In genomic region chr1:184041778-184042573, GRCm38 (mm10) we compare ENCODE assay signal across 8 mouse cellular contexts. TPM values are rescaled to one million over a fixed set of nuclear protein-coding genes. Genes with fewer than 3 reads are reported as not detected.
DNase-seq lines count a peak whose midpoint lies in the region; ATAC-seq and TF ChIP-seq lines count a peak whose summit lies in the region.

No protein-coding gene starts in this region.

- H3K27ac ChIP-seq in neural tube, embryonic 13.5 days (replicated peaks), result no peak overlapping the region
- peak overlapping the region; percentile 50 for H3K27ac ChIP-seq in embryonic fibroblast, embryonic 13.5 days (ENCODE audit: insufficient read depth, low read length)
- H3K27ac ChIP-seq in intestine, embryonic 15.5 days, result peak overlapping the region; percentile 8
- H3K27ac ChIP-seq in stomach, embryonic 16.5 days (ENCODE audit: low read length), result peak overlapping the region; percentile 58

- H3K4me3 ChIP-seq in neural tube, embryonic 13.5 days, result no peak overlapping the region
- no peak overlapping the region for H3K4me3 ChIP-seq in embryonic fibroblast, embryonic 13.5 days (ENCODE audit: insufficient read depth, low read length)
- no peak overlapping the region for H3K4me3 ChIP-seq in intestine, embryonic 15.5 days (replicated peaks)
- H3K4me3 ChIP-seq in stomach, embryonic 16.5 days (replicated peaks; ENCODE audit: low read length), result no peak overlapping the region

- TF ChIP-seq POLR2A in embryonic fibroblast, embryonic 13.5 days (IDR thresholded peaks at IDR 0.05; ENCODE audit: low read depth, low read length), result 0 out of 2 replicates have a peak, but pooled peaks have one; percentile 2

- no peak overlapping the region for H3K4me2 ChIP-seq in neural tube, embryonic 13.5 days
- 0 out of 2 replicates have a peak overlapping the region, but pooled peaks have one; percentile 2 for H3K4me2 ChIP-seq in intestine, embryonic 15.5 days (replicated peaks)
- no peak overlapping the region for H3K4me2 ChIP-seq in stomach, embryonic 16.5 days (ENCODE audit: low read depth, low read length)

- no peaks in the 10 kb centered on the region for H3K36me3 ChIP-seq in neural tube, embryonic 13.5 days
- no peaks in the 10 kb centered on the region for H3K36me3 ChIP-seq in intestine, embryonic 15.5 days
- H3K36me3 ChIP-seq in stomach, embryonic 16.5 days (ENCODE audit: control insufficient read depth, insufficient read depth, low read length), result no peaks in the 10 kb centered on the region

- DNase-seq in neural tube, embryonic 10.5 days (ENCODE audit: extremely low spot score, low spot score), result no peak
- no peak for DNase-seq in cerebellum, adult 11 months
- no peak for DNase-seq in frontal cortex, postnatal 14 days (ENCODE audit: low spot score in 2 of 2)

- 71% methylated on average over 9 of the region's 9 CpGs for WGBS in neural tube, embryonic 13.5 days
- WGBS in intestine, embryonic 15.5 days, result 63% methylated on average over 9 of the region's 9 CpGs
- 60% methylated on average over 9 of the region's 9 CpGs for WGBS in stomach, embryonic 16.5 days

- ATAC-seq in neural tube, embryonic 13.5 days (ENCODE audit: low read depth), result no peak
- peak; percentile 76 for ATAC-seq in intestine, embryonic 15.5 days
- ATAC-seq in stomach, embryonic 16.5 days (ENCODE audit: insufficient read depth, low FRiP score), result peak; percentile 85
- ATAC-seq in activated CD4-positive, CD25-positive, alpha-beta regulatory T cell, adult 4 months, result no peak

- H3K27me3 ChIP-seq in neural tube, embryonic 13.5 days, result no peaks in the 10 kb centered on the region
- no peaks in the 10 kb centered on the region for H3K27me3 ChIP-seq in intestine, embryonic 15.5 days (replicated peaks)
- no peaks in the 10 kb centered on the region for H3K27me3 ChIP-seq in stomach, embryonic 16.5 days (ENCODE audit: control insufficient read depth, insufficient read depth, low read length)

- 0 out of 2 replicates have a peak overlapping the region, but pooled peaks have one; percentile 31 for H3K9ac ChIP-seq in neural tube, embryonic 13.5 days
- H3K9ac ChIP-seq in intestine, embryonic 15.5 days, result no peak overlapping the region
- H3K9ac ChIP-seq in stomach, embryonic 16.5 days (ENCODE audit: low read length), result no peak overlapping the region

- TF ChIP-seq CTCF in embryonic fibroblast, embryonic 13.5 days (IDR thresholded peaks at IDR 0.05; ENCODE audit: borderline replicate concordance, insufficient read depth, low read length), result no peak

- peaks cover 36% of the 10 kb centered on the region for H3K4me1 ChIP-seq in neural tube, embryonic 13.5 days (replicated peaks)
- H3K4me1 ChIP-seq in embryonic fibroblast, embryonic 13.5 days (ENCODE audit: control insufficient read depth, insufficient read depth, low read length), result peaks cover 24% of the 10 kb centered on the region
- 0 out of 2 replicates have a peak, but pooled peaks cover under 1% of the 10 kb centered on the region for H3K4me1 ChIP-seq in intestine, embryonic 15.5 days (replicated peaks)
- H3K4me1 ChIP-seq in stomach, embryonic 16.5 days (ENCODE audit: control insufficient read depth, insufficient read depth, low read length), result no peaks in the 10 kb centered on the region; the same call in 1 of the 2 replicates

- no peaks in the 10 kb centered on the region for H3K9me3 ChIP-seq in neural tube, embryonic 13.5 days
- H3K9me3 ChIP-seq in intestine, embryonic 15.5 days, result no peaks in the 10 kb centered on the region
- H3K9me3 ChIP-seq in stomach, embryonic 16.5 days (replicated peaks; ENCODE audit: control insufficient read depth, low read length), result no peaks in the 10 kb centered on the region

RNA-seq across cellular contexts. Expression of gene 1700056E22Rik, which starts 7.9 kb away (rescaled TPM):
- 0.76 and 0.89 TPM in 2 replicates for polyA plus RNA-seq in neural tube, embryonic 13.5 days (2015; fragmentation: Nextera tagmentation; extraction: Ambion mirVana)
- 0.54 and 0.68 TPM in 2 replicates for polyA plus RNA-seq in embryonic fibroblast, embryonic 13.5 days (2011; ENCODE audit: insufficient read length, low read depth, missing spikeins)
- polyA plus RNA-seq in intestine, embryonic 15.5 days (2015; fragmentation: Nextera tagmentation; extraction: Ambion mirVana), result 1.2 and 1.7 TPM in 2 replicates
- 0.84 and 1.3 TPM in 2 replicates for polyA plus RNA-seq in stomach, embryonic 16.5 days (2015; fragmentation: Nextera tagmentation; extraction: Ambion mirVana)
- 1 to 10 TPM in 1 of 2 experiments, under 1 TPM in 1; 0.90 to 2.0 TPM for polyA plus RNA-seq in activated CD4-positive, CD25-positive, alpha-beta regulatory T cell, adult 4 months (2017; shearing (Covaris generic))

RNA-seq across cellular contexts. Expression of gene Dusp10, which starts 28.9 kb away (rescaled TPM):
- 6.7 and 6.8 TPM in 2 replicates for polyA plus RNA-seq in neural tube, embryonic 13.5 days (2015; fragmentation: Nextera tagmentation; extraction: Ambion mirVana)
- polyA plus RNA-seq in embryonic fibroblast, embryonic 13.5 days (2011; ENCODE audit: insufficient read length, low read depth, missing spikeins), result 6.2 and 6.9 TPM in 2 replicates
- polyA plus RNA-seq in intestine, embryonic 15.5 days (2015; fragmentation: Nextera tagmentation; extraction: Ambion mirVana), result 10.2 and 11.9 TPM in 2 replicates
- polyA plus RNA-seq in stomach, embryonic 16.5 days (2015; fragmentation: Nextera tagmentation; extraction: Ambion mirVana), result 11.1 and 12.2 TPM in 2 replicates
- 10 to 100 TPM; 17.2 to 18.2 TPM for polyA plus RNA-seq in activated CD4-positive, CD25-positive, alpha-beta regulatory T cell, adult 4 months (2017; shearing (Covaris generic))

Comparison
In these comparisons a context has a peak if more than half of its experiments do, and no peak if none do; other contexts are left out.
1. ATAC-seq: peak in intestine, embryonic 15.5 days (single experiment) and stomach, embryonic 16.5 days (single experiment); none in neural tube, embryonic 13.5 days (single experiment) and activated CD4-positive, CD25-positive, alpha-beta regulatory T cell, adult 4 months (single experiment).